Mouse (Mus musculus) stomach, postnatal 0 days (tissue): ENCODE measurements around the gene Fbxw2.

Source experiments
- CTCF ChIP-seq: IDR thresholded peaks from 2 replicates; pipeline ENCODE4 v1.5.1; 2016; ENCODE audit warnings: antibody characterized with exemption, low read depth, mild to moderate bottlenecking, moderate library complexity
- EP300 ChIP-seq: optimal IDR thresholded peaks from 2 replicates; pipeline ENCODE3; 2016; ENCODE audit warnings: antibody characterized with exemption

- TF ChIP-seq CTCF (no peak), EP300 (no peak)
Observed at GRCm38 (mm10) chr2:34804815-34805214, 21.3 kb downstream of the Fbxw2 start.
